Mouse (Mus musculus): ENCODE measurements around the gene Kmt5c.
A peak's percentile ranks its signal among the peaks of the same experiment; 100 is the strongest.

The Kmt5c gene

GRCm38 (mm10) chr7:4746326-4746980 is 6.5 kb downstream of the Kmt5c start:
- no peak for DNase-seq (ENCODE audit: low spot score)

GRCm38 (mm10) chr7:4747156-4747899 is 7.4 kb downstream of the Kmt5c start:
- DNase-seq (ENCODE audit: low spot score) = no peak

GRCm38 (mm10) chr7:4748321-4748720 is 8.4 kb downstream of the Kmt5c start:
- DNase-seq (ENCODE audit: low spot score) = no peak

DNA sequence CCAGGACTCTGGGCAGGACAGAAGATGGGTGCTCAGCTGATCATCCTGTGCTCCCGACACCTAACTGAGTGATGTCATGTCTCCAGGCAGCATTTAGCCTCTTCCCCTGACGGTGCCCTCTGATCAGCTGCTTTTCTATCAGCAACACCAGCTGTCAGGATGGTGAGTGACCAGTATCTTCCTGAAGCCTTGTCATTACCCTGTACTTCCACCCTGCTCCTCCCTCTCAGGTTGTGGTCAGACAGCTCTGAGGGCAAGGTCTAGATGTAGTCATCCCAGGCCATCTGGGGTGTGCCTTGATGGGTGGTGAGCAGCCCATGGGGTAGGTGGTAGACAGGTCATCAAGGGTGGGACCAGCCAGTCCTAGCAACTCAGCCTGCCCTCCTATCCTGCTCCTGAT is 9.3 kb downstream of the Kmt5c start:
- DNase-seq (ENCODE audit: low spot score) = no peak

- DNase-seq (ENCODE audit: low spot score) = no peak
Measured at GRCm38 (mm10) chr7:4751971-4752820, 12.3 kb downstream of the Kmt5c start.

GRCm38 (mm10) chr7:4752821-4753570 is 13.1 kb downstream of the Kmt5c start, which contains the start of gene Cox6b2:
TSS of gene Cox6b2 (minus strand) at chr7:4753094.
- peak; percentile 79 for DNase-seq (ENCODE audit: low spot score)

DNA sequence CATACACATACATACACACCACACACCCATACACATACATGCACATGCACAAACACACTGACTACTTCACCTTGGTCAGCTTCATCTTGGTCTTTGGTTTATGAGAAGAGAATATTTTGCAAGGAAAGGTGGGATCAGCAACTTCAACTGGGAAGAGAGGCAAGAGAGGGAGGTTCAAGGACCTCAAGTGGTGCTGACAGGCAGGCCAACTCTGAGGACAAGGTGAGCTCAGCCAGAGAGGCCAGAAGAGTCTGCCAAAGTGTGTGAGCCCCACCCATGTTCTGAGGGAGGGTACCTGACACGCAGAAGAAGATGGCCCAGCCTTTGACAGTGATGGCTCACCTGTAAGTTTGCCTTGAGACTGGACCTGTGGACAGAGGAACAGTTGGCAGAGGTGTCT is 19.8 kb downstream of the Kmt5c start:
- DNase-seq (ENCODE audit: low spot score) = no peak

GRCm38 (mm10) chr7:4764946-4765710 is 25.2 kb downstream of the Kmt5c start:
- DNase-seq (ENCODE audit: low spot score) = no peak

DNA sequence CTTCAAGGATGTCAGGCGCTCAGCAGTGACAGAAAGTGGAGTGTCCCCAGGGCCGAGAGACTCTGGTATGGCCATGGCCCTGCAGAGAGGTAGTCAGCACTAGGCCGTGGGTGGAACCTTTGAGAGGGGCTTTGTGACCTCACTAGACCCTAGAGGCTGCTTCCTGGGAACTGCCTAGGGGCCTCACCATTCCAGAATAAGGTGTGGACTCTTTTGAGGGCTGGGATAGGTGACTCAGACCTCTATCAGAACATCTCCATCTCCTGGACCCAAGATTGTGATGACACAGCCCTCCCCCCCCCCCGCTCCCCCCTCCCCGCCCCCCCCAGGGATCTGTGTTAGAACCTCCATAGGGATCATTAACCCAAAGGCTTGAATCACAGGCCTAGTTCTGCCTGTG is 31.3 kb downstream of the Kmt5c start, which contains the start of gene Fam71e2:
Gene Fam71e2 (minus strand): TSS at position 101 of the 400 bp plus-strand sequence.
- DNase-seq (ENCODE audit: low spot score) = no peak

GRCm38 (mm10) chr7:4776131-4776530 is 36.2 kb downstream of the Kmt5c start:
- no peak for DNase-seq (ENCODE audit: low spot score)

DNA sequence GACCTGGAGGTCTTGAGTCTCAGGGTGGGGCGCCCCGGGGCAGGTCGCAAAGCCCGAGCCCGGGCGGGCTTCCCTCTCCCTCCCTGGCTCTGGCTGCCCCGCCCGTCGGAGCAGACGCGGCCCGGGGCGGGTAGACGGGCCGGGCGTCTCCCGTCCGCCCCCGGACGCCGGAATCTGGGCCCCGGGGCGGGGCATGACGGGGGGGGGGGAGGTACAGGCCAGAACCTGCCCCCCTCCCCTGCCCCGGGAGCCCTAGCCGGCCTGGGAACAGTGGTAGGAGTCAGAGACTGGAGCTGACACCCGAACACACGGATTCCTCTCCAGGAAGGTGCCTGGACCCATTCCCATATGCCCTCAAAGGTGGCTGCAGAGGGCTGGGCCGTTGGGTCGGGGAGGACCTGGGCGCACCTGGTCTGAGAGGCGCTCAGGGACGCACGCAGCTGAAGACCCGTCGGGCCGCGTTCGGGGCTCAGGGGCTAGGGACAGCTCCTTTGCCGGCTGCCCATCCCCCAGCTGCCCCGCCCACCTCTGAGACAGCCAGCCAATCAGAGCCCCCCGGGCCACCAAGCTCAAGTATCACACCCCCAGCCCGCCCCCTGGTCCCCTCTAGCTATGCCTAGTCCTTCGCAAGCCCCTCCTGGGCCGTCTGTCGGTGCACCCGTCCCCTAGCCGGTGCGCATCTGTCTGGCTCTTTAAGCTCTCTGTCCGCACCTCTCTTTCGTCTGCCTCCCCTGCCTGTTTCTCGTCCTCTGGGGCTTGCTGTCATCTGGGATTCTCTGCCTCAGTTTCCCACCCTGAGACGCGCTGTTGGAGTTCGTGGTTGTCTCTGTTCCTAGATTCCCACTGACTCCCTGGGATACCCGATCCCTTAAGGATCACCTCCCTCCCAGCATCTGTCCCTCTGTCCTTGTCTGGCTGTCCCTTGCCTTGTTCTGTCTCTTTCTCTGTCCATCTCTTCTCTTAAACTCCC is 37.2 kb downstream of the Kmt5c start:
- DNase-seq (ENCODE audit: low spot score) = peak; percentile 22

GRCm38 (mm10) chr7:4777851-4778637 is 38.1 kb downstream of the Kmt5c start:
- no peak for DNase-seq (ENCODE audit: low spot score)

DNA sequence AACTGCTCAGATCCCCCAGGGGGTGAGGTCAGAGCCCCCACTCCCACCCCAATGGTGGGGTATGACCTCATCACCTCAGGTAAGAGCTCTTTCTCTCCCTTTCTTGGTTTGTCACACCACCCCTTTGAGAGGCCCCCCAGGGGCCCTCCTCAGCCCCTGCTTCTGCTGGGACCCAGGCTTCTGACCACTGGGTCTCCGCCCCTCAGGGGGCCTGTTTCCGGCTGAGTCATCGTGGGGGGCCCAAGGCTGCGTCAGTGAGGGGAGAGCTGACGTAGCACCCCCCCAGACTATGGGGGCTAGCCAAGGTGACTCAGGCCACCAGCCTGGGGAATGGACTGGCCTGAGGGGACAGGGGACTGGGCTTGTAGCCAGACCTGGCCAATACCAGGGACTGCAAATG is 40.0 kb downstream of the Kmt5c start:
- DNase-seq (ENCODE audit: low spot score) = no peak

GRCm38 (mm10) chr7:4782130-4782529 is 42.2 kb downstream of the Kmt5c start:
- DNase-seq (ENCODE audit: low spot score) = no peak

GRCm38 (mm10) chr7:4782759-4783158 is 42.8 kb downstream of the Kmt5c start, which contains the start of the genes Il11 and Tmem190:
TSS of gene Il11 (minus strand) at chr7:4782859.
TSS of gene Tmem190 (plus strand) at chr7:4782937.
- no peak for DNase-seq (ENCODE audit: low spot score)

DNA sequence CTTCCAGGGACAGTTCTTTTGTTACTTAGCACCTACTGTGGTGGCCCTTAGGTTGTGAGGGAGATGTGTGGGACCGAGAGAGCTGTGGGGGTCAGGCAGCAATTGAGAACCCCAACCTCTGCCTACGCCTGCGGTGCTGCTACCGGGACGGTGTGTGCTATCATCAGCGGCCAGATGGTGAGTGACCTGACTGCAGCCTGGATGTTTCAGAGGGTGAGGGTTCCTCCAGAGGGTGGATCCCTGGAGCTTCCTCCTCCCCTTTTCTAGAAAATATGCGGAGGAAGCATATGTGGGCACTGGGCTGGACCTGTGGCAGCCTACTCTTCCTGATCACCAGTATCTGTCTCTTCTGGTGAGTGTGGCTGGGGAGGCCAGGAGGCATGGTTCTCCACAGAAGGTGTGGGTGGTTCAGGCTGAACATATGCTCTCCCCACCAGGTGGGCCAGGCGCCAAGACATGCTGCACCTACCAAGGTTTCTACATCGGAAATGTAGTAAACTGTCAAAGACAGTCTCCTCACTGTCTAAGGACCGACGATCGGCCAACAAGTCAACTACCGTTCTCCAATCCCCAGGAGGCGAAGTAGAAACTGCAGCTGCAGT is 43.9 kb downstream of the Kmt5c start:
- DNase-seq (ENCODE audit: low spot score) = no peak

- DNase-seq (ENCODE audit: low spot score) = peak; percentile 41
Measured at GRCm38 (mm10) chr7:4788499-4789435, 48.9 kb downstream of the Kmt5c start.
